In genomic region chr1:20554398-20554797, GRCm38 (mm10) we compare ENCODE assay signal across 7 mouse cellular contexts.
DNase-seq lines count a peak whose midpoint lies in the region; ATAC-seq and TF ChIP-seq lines count a peak whose summit lies in the region.

No protein-coding gene starts in this region.

- 26% methylated on average over 6 of the region's 6 CpGs for WGBS in forebrain, embryonic 15.5 days

- H3K4me3 ChIP-seq in forebrain, embryonic 15.5 days = no peak overlapping the region

- H3K4me2 ChIP-seq in forebrain, embryonic 15.5 days (replicated peaks) = no peak overlapping the region

- TF ChIP-seq POLR2A in brain, embryonic 14.5 days (IDR thresholded peaks at IDR 0.05; ENCODE audit: borderline replicate concordance, extremely low read depth, insufficient read depth, insufficient read length, poor library complexity, severe bottlenecking) = no peak

- ATAC-seq in forebrain, embryonic 15.5 days (replicated peaks) = peak; percentile 76

- H3K27ac ChIP-seq in forebrain, embryonic 15.5 days (replicated peaks) = no peak overlapping the region

- peak; percentile 77; the same call in 1 of the 2 replicates for TF ChIP-seq CTCF in brain, embryonic 14.5 days (IDR thresholded peaks at IDR 0.05; ENCODE audit: borderline replicate concordance, extremely low read depth, insufficient read depth, insufficient read length)

- DNase-seq in thymus, postnatal 4 days = peak; percentile 21
- DNase-seq in thymus, postnatal 14 days = no peak
- peak; percentile 82 for DNase-seq in brain, embryonic 14.5 days (ENCODE audit: low read depth)
- DNase-seq in kidney, postnatal 36 days = peak; percentile 42 to 62
- DNase-seq in lung, postnatal 14 days = peak; percentile 28
- peak; percentile 30 for DNase-seq in right cerebral cortex, postnatal 4 days

- no peaks in the 10 kb centered on the region for H3K4me1 ChIP-seq in forebrain, embryonic 15.5 days

- no peaks in the 10 kb centered on the region for H3K27me3 ChIP-seq in forebrain, embryonic 15.5 days

- H3K36me3 ChIP-seq in forebrain, embryonic 15.5 days = no peaks in the 10 kb centered on the region

- no peak overlapping the region for H3K9ac ChIP-seq in forebrain, embryonic 15.5 days (replicated peaks)

- no peaks in the 10 kb centered on the region for H3K9me3 ChIP-seq in forebrain, embryonic 15.5 days
